Mouse (Mus musculus): ENCODE measurements around the gene Ugt2b37.
"Not testable (repeated sequence)": the region's sequence is repeated elsewhere in the genome, so short reads cannot be mapped to it uniquely, and the experiment has no call there.

The Ugt2b37 gene

DNA sequence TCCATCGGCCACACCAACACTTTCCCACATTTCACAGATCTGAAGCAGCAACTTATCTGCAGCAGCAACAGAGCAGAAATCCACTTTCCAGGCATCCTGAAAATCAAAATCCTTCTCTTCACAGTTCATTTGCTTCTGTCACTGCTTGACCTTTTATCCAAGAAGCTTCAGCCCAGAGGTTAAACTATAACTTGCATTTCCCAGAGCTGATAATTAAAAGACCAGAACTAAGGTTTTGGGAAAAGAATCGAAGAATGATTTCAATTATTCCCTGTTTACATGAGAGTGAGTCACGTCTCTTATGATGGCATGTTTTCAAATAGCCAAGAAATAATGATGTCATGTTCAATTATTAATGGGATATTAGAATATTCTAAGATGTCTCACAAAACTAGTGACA lies at the start of gene Ugt2b37:
Gene Ugt2b37 (minus strand): TSS at position 129 of the 400 bp plus-strand sequence.
- in situ Hi-C loops (cut with MboI, MseI): not testable (repeated sequence)

DNA sequence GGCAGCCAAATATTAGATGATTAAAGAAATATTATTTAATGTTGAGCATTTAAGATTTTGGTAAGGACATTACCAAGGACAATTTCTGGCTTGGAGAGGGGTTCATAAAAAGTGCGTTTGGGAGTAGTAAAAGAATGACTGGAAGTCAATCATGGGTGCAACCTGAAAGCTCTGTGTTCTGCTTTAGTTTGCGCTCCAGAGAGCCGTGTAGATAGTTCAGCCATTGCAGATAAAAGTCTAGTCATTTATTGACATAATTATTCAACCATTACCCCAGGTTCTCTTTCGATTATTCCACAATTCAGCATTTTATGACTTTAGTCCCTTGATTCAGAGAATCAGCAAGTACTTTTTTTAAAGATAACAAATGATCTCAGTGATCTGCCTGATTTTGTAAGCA lies 31.6 kb upstream of the Ugt2b37 start:
- in situ Hi-C loops (cut with MboI, MseI): not testable (repeated sequence)

DNA sequence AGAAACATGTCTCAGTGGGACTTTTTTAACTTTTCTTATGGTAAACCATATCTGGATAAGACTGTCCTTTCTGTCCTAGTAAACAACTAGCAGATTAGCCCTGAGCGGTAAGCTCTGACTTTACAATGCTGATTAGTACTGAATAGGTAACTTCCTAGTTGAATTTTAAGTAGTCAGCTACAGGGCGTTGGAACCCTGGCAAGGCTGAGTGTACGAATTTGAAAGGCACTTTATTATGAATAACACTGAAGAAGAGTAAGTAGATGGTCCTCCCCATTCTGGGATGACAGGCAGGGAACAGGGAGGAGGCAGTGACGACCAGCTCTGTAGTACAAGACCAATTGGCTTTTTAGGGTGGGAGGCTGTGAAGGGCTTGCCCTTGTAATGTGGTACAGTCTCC lies 21.4 kb upstream of the Ugt2b37 start:
- in situ Hi-C loops (cut with MboI, MseI): not testable (repeated sequence)

- in situ Hi-C loops (cut with MboI, MseI): no loop called here
Measured at GRCm38 (mm10) chr5:87275581-87275980, 21.0 kb upstream of the Ugt2b37 start.

DNA sequence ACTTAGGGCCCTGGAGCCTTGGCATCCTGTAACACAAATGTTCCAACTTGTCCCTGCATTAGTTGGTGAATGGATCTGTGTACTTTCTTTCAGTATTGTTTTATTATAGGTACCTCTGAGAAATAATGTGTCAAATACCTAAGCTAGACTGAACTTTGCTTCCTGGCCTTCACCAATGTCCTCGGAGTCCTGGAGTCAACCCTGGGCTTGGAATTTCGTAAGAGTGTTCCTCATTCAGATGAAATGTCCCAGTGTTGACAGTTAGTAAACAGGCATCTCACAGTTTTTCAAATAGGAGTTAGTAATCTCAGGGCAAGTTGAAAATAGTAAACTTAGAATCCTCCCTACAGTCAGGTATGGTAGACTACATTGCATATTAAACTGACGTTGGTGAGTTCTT lies 1.2 kb upstream of the Ugt2b37 start:
- in situ Hi-C loops (cut with MboI, MseI): no loop called here

DNA sequence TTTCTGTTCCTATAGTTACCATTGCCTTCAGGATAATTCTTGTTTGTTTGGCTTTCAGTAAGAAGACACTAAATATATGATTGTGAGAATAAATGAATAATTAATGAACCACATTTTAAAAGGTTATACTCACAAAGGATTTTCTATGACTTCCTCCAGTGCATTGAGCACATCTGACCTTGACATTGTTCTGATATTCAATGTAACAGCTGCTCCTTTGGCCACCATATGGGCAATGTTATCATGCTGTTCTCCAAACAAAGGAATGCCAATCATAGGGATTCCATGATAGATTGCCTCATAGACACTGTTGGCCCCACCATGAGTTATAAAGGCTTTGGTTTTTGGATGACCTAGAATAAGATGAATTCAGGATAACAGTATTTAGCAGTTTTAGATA lies 12.5 kb downstream of the Ugt2b37 start:
- in situ Hi-C loops (cut with MboI, MseI): not testable (repeated sequence)

GRCm38 (mm10) chr5:87196430-87196829 lies 58.2 kb downstream of the Ugt2b37 start:
- in situ Hi-C loops (cut with MboI, MseI): not testable (repeated sequence)

Data from T-helper 2 cell (primary cell).